Mouse (Mus musculus) embryonic facial prominence, embryonic 12.5 days (tissue): ENCODE data around the gene Olfr154. TPM values are rescaled to one million over a fixed set of nuclear protein-coding genes. Genes with fewer than 3 reads are reported as not detected.
"Not testable (repeated sequence)": the region's sequence is repeated elsewhere in the genome, so short reads cannot be mapped to it uniquely, and the experiment has no call there.

Experiments used
- ATAC-seq: fragments of 200-750 bp; cut with Nextera tagmentation; 2 replicates; pipeline ENCODE4 v1.8.0; 2017; ENCODE audit not compliant: insufficient number of reproducible peaks, insufficient read depth, low FRiP score, low TSS enrichment
- H3K27ac ChIP-seq: fragments of 300-500 bp; sonication (generic); 2 replicates; pipeline ENCODE4 v1.5.1; 2016; ENCODE audit warnings: mild to moderate bottlenecking
- H3K27me3 ChIP-seq: fragments of 300-500 bp; sonication (generic); 2 replicates; pipeline ENCODE4 v1.6.1; 2016; ENCODE audit warnings: mild to moderate bottlenecking, moderate library complexity
- H3K36me3 ChIP-seq: fragments of 300-500 bp; sonication (generic); 2 replicates; pipeline ENCODE4 v1.6.1; 2016; ENCODE audit warnings: mild to moderate bottlenecking
- H3K4me1 ChIP-seq: fragments of 300-500 bp; sonication (generic); 2 replicates; pipeline ENCODE4 v1.6.1; 2016
- H3K4me2 ChIP-seq: fragments of 300-500 bp; sonication (generic); replicated peaks from 2 replicates; pipeline ENCODE4 v1.6.1; 2016; ENCODE audit warnings: mild to moderate bottlenecking, moderate library complexity
- H3K4me3 ChIP-seq: fragments of 300-500 bp; sonication (generic); 2 replicates; pipeline ENCODE4 v1.5.1; 2016; ENCODE audit warnings: mild to moderate bottlenecking
- H3K9ac ChIP-seq: fragments of 300-500 bp; sonication (generic); 2 replicates; pipeline ENCODE4 v1.6.1; 2016; ENCODE audit warnings: mild to moderate bottlenecking, moderate library complexity
- H3K9me3 ChIP-seq: fragments of 300-500 bp; sonication (generic); 2 replicates; pipeline ENCODE4 v1.6.1; 2016; ENCODE audit warnings: mild to moderate bottlenecking, moderate library complexity
- WGBS: fragments of 180-500 bp; shearing (Covaris S2); methylation state at CpG from one replicate; pipeline ENCODE4 v1.1.7; 2016; 5-methylcytosine and 5-hydroxymethylcytosine counted together
- polyA plus RNA-seq: library from polyadenylated mRNA; unstranded; fragments of >200 nt; fragmentation: Nextera tagmentation; extraction: Ambion mirVana; gene quantifications from 2 replicates; pipeline ENCODE4 v1.2.1, GENCODE M21; 2016

The Olfr154 gene
- not detected in 2 replicates for polyA plus RNA-seq

GRCm38 (mm10) chr2:85664355-85664754 is at the start of gene Olfr154:
Gene Olfr154, minus strand, starts transcription at chr2:85664455.
- H3K36me3 ChIP-seq, H3K9me3 ChIP-seq, H3K4me3 ChIP-seq, ATAC-seq, H3K27ac ChIP-seq, H3K4me2 ChIP-seq, H3K27me3 ChIP-seq, H3K4me1 ChIP-seq, H3K9ac ChIP-seq: not testable (repeated sequence)

GRCm38 (mm10) chr2:85711159-85711558 is 46.9 kb upstream of the Olfr154 start:
- WGBS = 33% methylated on average over 1 of the region's 1 CpGs
- Histone ChIP-seq H3K4me3 (no peak overlapping the region), H3K4me1 (no peaks in the 10 kb centered on the region)

GRCm38 (mm10) chr2:85710680-85711079 is 46.4 kb upstream of the Olfr154 start:
- H3K27ac ChIP-seq, H3K4me1 ChIP-seq, H3K4me3 ChIP-seq, ATAC-seq, H3K36me3 ChIP-seq, H3K4me2 ChIP-seq, H3K9ac ChIP-seq, H3K27me3 ChIP-seq, H3K9me3 ChIP-seq: not testable (repeated sequence)
- 77% methylated on average over 2 of the region's 2 CpGs for WGBS

More at GRCm38 (mm10) chr2:85711159-85711558, 46.9 kb upstream of the Olfr154 start:
- H3K27ac ChIP-seq = no peak overlapping the region
- ATAC-seq = no peak
- H3K27me3 ChIP-seq = no peaks in the 10 kb centered on the region
- H3K9me3 ChIP-seq = no peaks in the 10 kb centered on the region
- H3K9ac ChIP-seq = no peak overlapping the region
- no peak overlapping the region for H3K4me2 ChIP-seq
- no peaks in the 10 kb centered on the region for H3K36me3 ChIP-seq

GRCm38 (mm10) chr2:85689131-85689530 is 24.9 kb upstream of the Olfr154 start, which contains the start of gene Olfr1008:
Gene Olfr1008, plus strand, starts transcription at chr2:85689431.
- Histone ChIP-seq H3K27me3 (no peaks in the 10 kb centered on the region), H3K9ac (no peak within 1 kb of the TSS), H3K36me3 (no peaks in the 10 kb centered on the region), H3K27ac (no peak within 1 kb of the TSS), H3K4me3 (no peak within 1 kb of the TSS), H3K4me1 (no peaks in the 10 kb centered on the region), H3K4me2 (no peak within 1 kb of the TSS), H3K9me3 (no peaks in the 10 kb centered on the region)
- ATAC-seq = no peak

- H3K9ac ChIP-seq = no peak within 1 kb of the TSS
- no peak within 1 kb of the TSS for H3K4me2 ChIP-seq
- no peaks in the 10 kb centered on the region for H3K36me3 ChIP-seq
- H3K4me1 ChIP-seq = no peaks in the 10 kb centered on the region
- no peaks in the 10 kb centered on the region for H3K9me3 ChIP-seq
- no peak within 1 kb of the TSS for H3K4me3 ChIP-seq
- no peak within 1 kb of the TSS for H3K27ac ChIP-seq
- no peak for ATAC-seq
- no peaks in the 10 kb centered on the region for H3K27me3 ChIP-seq
These were observed 14.4 kb upstream of the Olfr154 start, which contains the start of gene Olfr1006 for GRCm38 (mm10) chr2:85678667-85679066. Gene Olfr1006, minus strand, starts transcription at chr2:85678767.

- Histone ChIP-seq H3K9ac (no peak within 1 kb of the TSS), H3K4me3 (no peak within 1 kb of the TSS), H3K27ac (no peak within 1 kb of the TSS), H3K4me1 (no peaks in the 10 kb centered on the region), H3K4me2 (no peak within 1 kb of the TSS), H3K36me3 (no peaks in the 10 kb centered on the region), H3K27me3 (no peaks in the 10 kb centered on the region), H3K9me3 (no peaks in the 10 kb centered on the region)
- no peak for ATAC-seq
- WGBS = 94% methylated on average over 1 of the region's 1 CpGs
These were observed 13.7 kb downstream of the Olfr154 start, which contains the start of gene Olfr1002 for GRCm38 (mm10) chr2:85650604-85651003. Gene Olfr1002, minus strand, starts transcription at chr2:85650704.

Other genes starting within 250 kb of the Olfr154 start
- not detected in 2 replicates for gene Olfr993, start 249.6 kb downstream of the Olfr154 start, polyA plus RNA-seq
- gene Olfr994, start 228.0 kb downstream of the Olfr154 start, polyA plus RNA-seq = not detected in 2 replicates
- gene Olfr995, start 220.8 kb downstream of the Olfr154 start, polyA plus RNA-seq = not detected in 2 replicates
- gene 4833423E24Rik, start 145.4 kb downstream of the Olfr154 start, polyA plus RNA-seq = 0.09 and 0.15 TPM in 2 replicates
- gene Olfr996, start 85.2 kb downstream of the Olfr154 start, polyA plus RNA-seq = not detected in 2 replicates
- gene Olfr998, start 75.5 kb downstream of the Olfr154 start, polyA plus RNA-seq = not detected in 2 replicates
- not detected in 2 replicates for gene Olfr1000, start 52.6 kb downstream of the Olfr154 start, polyA plus RNA-seq
- gene Olfr1002, start 13.8 kb downstream of the Olfr154 start, polyA plus RNA-seq = not detected in 2 replicates
- gene Olfr1006, start 14.3 kb upstream of the Olfr154 start, polyA plus RNA-seq = not detected in 2 replicates
- not detected in 2 replicates for gene Olfr1008, start 25.0 kb upstream of the Olfr154 start, polyA plus RNA-seq
- gene Olfr1009, start 51.0 kb upstream of the Olfr154 start, polyA plus RNA-seq = not detected in 2 replicates
- not detected in 2 replicates for gene Olfr1012, start 98.3 kb upstream of the Olfr154 start, polyA plus RNA-seq
- gene Olfr1013, start 102.6 kb upstream of the Olfr154 start, polyA plus RNA-seq = not detected in 2 replicates
- gene Olfr1014, start 108.3 kb upstream of the Olfr154 start, polyA plus RNA-seq = not detected in 2 replicates
- not detected in 2 replicates for gene Olfr1015, start 117.6 kb upstream of the Olfr154 start, polyA plus RNA-seq
- not detected in 2 replicates for gene Olfr1016, start 138.1 kb upstream of the Olfr154 start, polyA plus RNA-seq
- gene Olfr1018, start 154.0 kb upstream of the Olfr154 start, polyA plus RNA-seq = not detected in 2 replicates
- gene Olfr1019, start 181.0 kb upstream of the Olfr154 start, polyA plus RNA-seq = not detected in 2 replicates
- not detected in 2 replicates for gene Olfr1020, start 182.6 kb upstream of the Olfr154 start, polyA plus RNA-seq
- not detected in 2 replicates for gene Olfr1022, start 204.1 kb upstream of the Olfr154 start, polyA plus RNA-seq
- not detected in 2 replicates for gene Olfr1023, start 221.2 kb upstream of the Olfr154 start, polyA plus RNA-seq
- not detected in 2 replicates for gene Olfr1024, start 240.6 kb upstream of the Olfr154 start, polyA plus RNA-seq